Comparison of ENCODE assay signal across 18 mouse cellular contexts in genomic region chr7:84486485-84486884, GRCm38 (mm10). TPM values are rescaled to one million over a fixed set of nuclear protein-coding genes. Genes with fewer than 3 reads are reported as not detected.
"Had no signal": no experiment of that assay in that cellular context is flagged by ENCODE, and none has a peak within 500 bp of the region (broad histone marks: within the 10 kb centered on the region; RNA-seq: fewer than 3 reads in every experiment).

No protein-coding gene starts in this region.

- H3K9ac ChIP-seq: liver, embryonic 15.5 days; liver, postnatal 0 days; lung, embryonic 14.5 days; midbrain, embryonic 13.5 days; midbrain, embryonic 15.5 days; neural tube, embryonic 13.5 days; stomach, embryonic 15.5 days had no signal

- H3K9me3 ChIP-seq: liver, embryonic 15.5 days; megakaryocyte, embryonic 14.5 days; midbrain, embryonic 13.5 days; midbrain, embryonic 15.5 days; neural tube, embryonic 13.5 days; stomach, embryonic 15.5 days had no signal

- ATAC-seq: liver, postnatal 0 days; midbrain, embryonic 13.5 days; midbrain, embryonic 15.5 days had no signal

- H3K27ac ChIP-seq: liver, embryonic 15.5 days; macrophage; midbrain, embryonic 13.5 days; midbrain, embryonic 15.5 days; neural tube, embryonic 13.5 days; stomach, embryonic 15.5 days; stomach, postnatal 0 days had no signal

- H3K4me3 ChIP-seq: liver, embryonic 15.5 days; megakaryocyte, embryonic 14.5 days; midbrain, embryonic 13.5 days; midbrain, embryonic 15.5 days; neural tube, embryonic 13.5 days; stomach, embryonic 15.5 days had no signal

- H3K4me1 ChIP-seq: liver, embryonic 15.5 days; megakaryocyte, embryonic 14.5 days; midbrain, embryonic 13.5 days; midbrain, embryonic 15.5 days; neural tube, embryonic 13.5 days; stomach, embryonic 15.5 days had no signal

- DNase-seq: liver, postnatal 0 days; lung, embryonic 14.5 days; lung, postnatal 14 days; lung, postnatal 36 days; right cerebral cortex, postnatal 14 days; thymus, adult 2 months; thymus, postnatal 25 days; thymus, postnatal 4 days had no signal

- H3K27me3 ChIP-seq: liver, embryonic 15.5 days; megakaryocyte, embryonic 14.5 days; midbrain, embryonic 13.5 days; midbrain, embryonic 15.5 days; neural tube, embryonic 13.5 days; stomach, embryonic 15.5 days had no signal

- H3K36me3 ChIP-seq: liver, embryonic 15.5 days; midbrain, embryonic 13.5 days; midbrain, embryonic 15.5 days; neural tube, embryonic 13.5 days; stomach, embryonic 15.5 days had no signal

- H3K4me2 ChIP-seq: liver, embryonic 15.5 days; lung, embryonic 14.5 days; midbrain, embryonic 11.5 days; midbrain, embryonic 13.5 days; midbrain, embryonic 15.5 days; neural tube, embryonic 13.5 days; stomach, embryonic 15.5 days had no signal

RNA-seq across cellular contexts. Expression of gene Gm2115, which starts 42.3 kb away (rescaled TPM):
- polyA plus RNA-seq: macrophage; testis, adult 2 months had no signal
